Mouse (Mus musculus): ENCODE measurements around the gene Arhgap42. TPM values are rescaled to one million over a fixed set of nuclear protein-coding genes. Genes with fewer than 3 reads are reported as not detected.

The Arhgap42 gene
- polyA plus RNA-seq (2012), result 0.01 and 0.02 TPM in 2 replicates

DNA sequence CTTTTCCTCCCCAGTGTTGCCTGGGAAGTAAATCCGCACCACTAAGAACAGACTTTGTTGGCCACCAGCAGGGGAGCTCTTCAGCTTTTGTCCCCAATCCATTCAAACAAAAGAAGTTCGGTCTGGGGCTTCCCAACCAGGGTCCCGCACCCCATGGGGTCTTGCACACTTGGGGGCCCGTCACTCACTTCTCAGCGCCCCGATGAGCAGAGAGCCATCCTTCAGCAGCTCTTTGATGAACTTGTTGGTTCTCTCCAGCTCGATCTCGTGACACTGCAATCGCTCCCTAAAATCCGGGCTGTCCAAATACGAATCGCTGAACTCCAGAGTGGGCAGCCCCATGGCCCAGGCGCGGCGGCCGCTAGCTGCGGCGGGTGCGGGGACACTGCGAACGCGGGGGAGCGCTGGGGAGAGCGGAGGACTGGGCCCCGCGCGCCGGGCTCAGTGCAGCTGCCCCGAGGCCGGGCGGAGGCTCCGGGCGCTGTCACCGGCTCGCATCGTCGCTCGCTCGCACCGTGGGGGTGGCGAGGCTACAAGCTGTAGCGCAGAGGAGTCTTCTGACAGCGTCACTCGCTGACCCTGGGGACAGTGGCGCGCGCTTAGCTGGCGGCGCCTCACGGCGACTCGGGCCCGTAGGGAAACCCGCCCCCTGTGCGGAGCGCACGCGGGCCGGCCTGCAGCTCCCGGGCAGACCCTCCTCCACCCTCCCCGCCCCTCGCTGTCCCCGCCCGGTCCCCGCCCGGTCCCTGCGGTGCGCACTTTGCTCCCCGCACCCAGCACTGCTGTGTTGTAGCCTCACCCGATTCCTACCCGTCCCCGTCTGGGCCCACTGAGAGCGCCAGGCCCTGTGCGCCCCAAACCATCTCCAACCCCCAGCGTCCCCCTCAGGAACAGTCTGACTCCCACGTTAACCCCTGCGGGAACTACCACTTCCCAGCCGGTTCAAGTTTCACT is at the start of gene Arhgap42:
TSS of gene Arhgap42 (minus strand) at position 664 of the 954 bp plus-strand sequence.
- Histone ChIP-seq H3K9me3 (ENCODE audit: control insufficient read depth, low read length) (no peaks in the 10 kb centered on the region), H3K27me3 (ENCODE audit: control insufficient read depth) (peaks cover 13% of the 10 kb centered on the region), H3K4me1 (ENCODE audit: control insufficient read depth) (no peaks in the 10 kb centered on the region), H3K4me3 (replicated peaks) (peak within 1 kb of the TSS; percentile 57), H3K36me3 (ENCODE audit: control insufficient read depth) (no peaks in the 10 kb centered on the region)
- TF ChIP-seq GATA1 (IDR thresholded peaks at IDR 0.05; ENCODE audit: low read length) (no peak), TAL1 (IDR thresholded peaks at IDR 0.05; ENCODE audit: low read length) (no peak)

DNA sequence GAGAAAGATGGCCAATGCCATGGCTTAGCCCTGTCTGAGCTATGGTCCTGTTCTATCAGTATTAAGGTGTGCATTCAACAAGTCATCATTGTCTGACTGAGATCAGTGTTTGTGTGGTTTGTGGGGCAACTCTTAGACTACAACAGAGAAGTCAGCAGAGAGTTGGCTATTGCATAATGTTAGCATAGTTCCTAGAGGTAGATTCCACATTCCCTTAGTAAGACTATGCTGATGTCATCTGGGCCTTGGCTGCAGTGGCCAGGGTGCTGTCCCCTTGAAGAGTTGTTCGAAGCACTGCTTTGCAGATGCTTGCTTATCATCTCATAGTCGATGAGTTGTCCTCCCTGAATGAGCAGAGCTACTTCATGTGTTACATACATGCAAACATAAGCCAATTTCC is 49.2 kb upstream of the Arhgap42 start:
- Histone ChIP-seq H3K36me3 (ENCODE audit: control insufficient read depth) (no peaks in the 10 kb centered on the region), H3K9me3 (ENCODE audit: control insufficient read depth, low read length) (no peaks in the 10 kb centered on the region), H3K4me3 (replicated peaks) (no peak overlapping the region), H3K4me1 (ENCODE audit: control insufficient read depth) (no peaks in the 10 kb centered on the region), H3K27me3 (ENCODE audit: control insufficient read depth) (no peaks in the 10 kb centered on the region)
- TF ChIP-seq TAL1 (IDR thresholded peaks at IDR 0.05; ENCODE audit: low read length), result no peak
- no peak for TF ChIP-seq GATA1 (IDR thresholded peaks at IDR 0.05; ENCODE audit: low read length)

DNA sequence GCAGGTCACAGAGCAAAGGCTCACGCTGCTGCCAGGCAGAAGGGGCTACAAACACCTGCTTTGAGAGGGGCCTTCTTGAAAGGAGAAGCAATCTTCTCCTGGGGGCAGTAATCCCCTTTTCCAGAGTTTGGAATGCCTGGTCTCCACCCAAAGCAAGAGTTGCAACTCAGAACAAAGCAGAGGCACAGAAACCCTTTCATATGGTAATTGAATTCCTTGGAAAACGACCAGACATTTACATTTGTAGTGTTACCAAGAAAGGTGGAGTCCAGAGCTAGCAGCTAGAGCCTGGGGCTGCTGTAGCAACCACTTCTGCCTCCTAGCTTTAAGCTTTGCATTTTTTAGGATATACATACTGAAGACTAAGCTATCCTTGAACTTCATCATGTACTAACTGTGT is 30.4 kb upstream of the Arhgap42 start:
- no peaks in the 10 kb centered on the region for H3K9me3 ChIP-seq (ENCODE audit: control insufficient read depth, low read length)
- no peak overlapping the region for H3K4me3 ChIP-seq (replicated peaks)
- no peaks in the 10 kb centered on the region for H3K27me3 ChIP-seq (ENCODE audit: control insufficient read depth)
- TF ChIP-seq GATA1 (IDR thresholded peaks at IDR 0.05; ENCODE audit: low read length), result no peak
- no peak for TF ChIP-seq TAL1 (IDR thresholded peaks at IDR 0.05; ENCODE audit: low read length)
- H3K4me1 ChIP-seq (ENCODE audit: control insufficient read depth), result no peaks in the 10 kb centered on the region
- H3K36me3 ChIP-seq (ENCODE audit: control insufficient read depth), result no peaks in the 10 kb centered on the region

DNA sequence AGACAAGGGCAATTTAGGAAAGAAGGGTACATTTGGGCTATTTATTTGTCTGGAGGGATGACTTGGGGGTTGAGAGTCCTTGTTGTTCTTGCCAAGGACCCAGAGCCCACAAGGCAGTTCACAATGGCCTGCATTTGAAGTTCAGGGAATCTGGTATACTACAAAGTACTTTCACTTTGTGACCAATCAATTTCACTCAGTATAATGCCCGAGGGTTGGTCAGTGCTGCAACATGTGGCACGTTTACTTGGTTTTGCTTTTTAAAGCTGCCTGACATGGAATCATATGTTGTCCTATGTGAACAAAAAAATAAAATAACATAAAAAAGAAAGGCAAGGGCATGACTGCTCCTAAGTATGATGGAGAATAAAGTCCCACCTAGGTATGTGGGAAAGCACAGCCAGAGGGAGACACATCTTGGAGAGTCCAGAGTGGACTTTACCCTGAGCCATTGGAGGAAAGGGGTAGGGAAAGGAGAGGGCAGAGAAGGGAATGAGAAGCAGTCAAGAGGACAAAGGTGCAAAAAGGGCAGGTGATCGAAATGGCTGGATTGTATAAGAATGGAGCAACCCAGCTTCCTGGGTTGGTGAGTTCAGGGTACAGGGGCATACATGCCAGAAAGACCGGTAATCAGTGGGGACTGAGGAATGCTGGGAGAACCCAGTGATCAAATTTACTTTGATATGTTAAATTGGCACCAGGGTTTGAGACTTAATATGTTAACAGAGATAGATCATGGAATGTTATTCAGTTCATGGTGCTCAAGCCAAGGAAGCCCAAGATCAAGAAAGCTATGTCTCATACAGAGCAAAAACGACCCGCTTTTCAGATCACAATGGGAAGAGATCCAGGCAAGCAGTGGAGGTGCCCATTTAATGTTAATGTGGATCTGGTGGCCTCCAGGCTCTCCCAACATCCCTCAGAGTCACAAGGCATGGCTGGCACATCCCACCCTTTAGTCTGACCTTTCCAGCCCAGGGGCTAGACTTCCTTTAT is 29.0 kb upstream of the Arhgap42 start:
- no peak for TF ChIP-seq GATA1 (IDR thresholded peaks at IDR 0.05; ENCODE audit: low read length)
- no peaks in the 10 kb centered on the region for H3K9me3 ChIP-seq (ENCODE audit: control insufficient read depth, low read length)
- no peaks in the 10 kb centered on the region for H3K27me3 ChIP-seq (ENCODE audit: control insufficient read depth)
- H3K4me3 ChIP-seq (replicated peaks), result no peak overlapping the region
- no peaks in the 10 kb centered on the region for H3K4me1 ChIP-seq (ENCODE audit: control insufficient read depth)
- H3K36me3 ChIP-seq (ENCODE audit: control insufficient read depth), result no peaks in the 10 kb centered on the region

DNA sequence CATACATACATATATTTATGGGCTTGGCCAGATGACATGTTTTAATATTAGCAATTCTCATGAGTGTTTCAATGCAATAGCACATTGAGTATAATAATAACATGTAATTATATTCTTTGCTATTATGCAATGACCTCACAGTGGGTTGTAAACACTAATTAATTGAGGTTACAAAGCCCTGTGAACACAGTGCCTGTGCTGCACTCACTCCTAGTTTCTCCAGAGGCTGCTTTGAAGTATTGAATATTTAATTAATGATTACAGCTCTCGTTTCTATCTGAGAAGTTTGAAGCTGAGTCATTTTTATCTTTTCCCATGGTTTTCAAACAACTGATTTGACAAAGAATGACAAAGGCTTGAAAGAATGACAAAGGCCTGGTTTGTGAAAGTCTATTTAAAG is 24.6 kb upstream of the Arhgap42 start:
- no peak overlapping the region for H3K4me3 ChIP-seq (replicated peaks)
- H3K36me3 ChIP-seq (ENCODE audit: control insufficient read depth), result no peaks in the 10 kb centered on the region
- no peak for TF ChIP-seq TAL1 (IDR thresholded peaks at IDR 0.05; ENCODE audit: low read length)
- no peak for TF ChIP-seq GATA1 (IDR thresholded peaks at IDR 0.05; ENCODE audit: low read length)
- no peaks in the 10 kb centered on the region for H3K4me1 ChIP-seq (ENCODE audit: control insufficient read depth)
- no peaks in the 10 kb centered on the region for H3K9me3 ChIP-seq (ENCODE audit: control insufficient read depth, low read length)
- H3K27me3 ChIP-seq (ENCODE audit: control insufficient read depth), result no peaks in the 10 kb centered on the region

DNA sequence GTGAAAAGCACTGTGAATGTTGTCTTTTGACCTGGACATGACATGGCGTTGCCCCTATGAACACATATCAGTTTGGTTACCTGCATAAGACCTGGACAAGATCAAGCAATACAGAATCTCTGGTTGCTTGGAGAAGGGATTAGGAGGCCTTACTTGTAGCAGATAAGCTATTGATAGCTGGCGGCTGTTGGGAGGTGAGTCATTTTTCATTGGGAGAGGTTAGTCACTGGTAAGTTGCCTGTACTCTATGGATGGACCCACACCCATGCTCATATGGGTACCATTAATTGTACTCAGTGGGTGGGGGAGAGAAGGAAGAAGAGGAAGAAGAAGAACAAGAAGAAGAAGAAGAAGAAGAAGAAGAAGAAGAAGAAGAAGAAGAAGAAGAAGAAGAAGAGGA is 23.6 kb upstream of the Arhgap42 start:
- Histone ChIP-seq H3K27me3 (ENCODE audit: control insufficient read depth) (no peaks in the 10 kb centered on the region), H3K36me3 (ENCODE audit: control insufficient read depth) (no peaks in the 10 kb centered on the region), H3K4me1 (ENCODE audit: control insufficient read depth) (no peaks in the 10 kb centered on the region), H3K9me3 (ENCODE audit: control insufficient read depth, low read length) (no peaks in the 10 kb centered on the region), H3K4me3 (replicated peaks) (no peak overlapping the region)
- TF ChIP-seq GATA1 (IDR thresholded peaks at IDR 0.05; ENCODE audit: low read length) (no peak), TAL1 (IDR thresholded peaks at IDR 0.05; ENCODE audit: low read length) (no peak)

DNA sequence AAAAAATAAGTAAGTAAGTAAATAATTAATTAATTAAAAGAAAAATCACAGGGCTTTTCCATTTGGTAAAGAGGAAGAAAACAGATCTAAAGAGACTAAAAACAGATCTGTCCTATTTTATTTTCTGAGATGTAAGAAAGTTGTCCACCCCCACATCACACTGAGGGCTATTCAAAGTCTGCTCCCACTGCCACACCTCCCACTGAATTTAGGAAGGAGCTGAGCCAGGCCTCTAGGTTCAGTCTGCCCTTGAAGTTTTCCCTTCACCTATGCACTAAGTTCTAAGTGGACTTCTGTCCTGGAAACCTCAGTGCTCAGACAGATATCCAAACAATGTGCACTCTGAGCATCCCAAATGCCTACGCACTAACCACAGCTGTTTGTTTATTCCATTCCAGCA is 15.9 kb upstream of the Arhgap42 start:
- Histone ChIP-seq H3K9me3 (ENCODE audit: control insufficient read depth, low read length) (no peaks in the 10 kb centered on the region), H3K4me3 (replicated peaks) (no peak overlapping the region), H3K4me1 (ENCODE audit: control insufficient read depth) (no peaks in the 10 kb centered on the region), H3K27me3 (ENCODE audit: control insufficient read depth) (no peaks in the 10 kb centered on the region), H3K36me3 (ENCODE audit: control insufficient read depth) (no peaks in the 10 kb centered on the region)
- TF ChIP-seq GATA1 (IDR thresholded peaks at IDR 0.05; ENCODE audit: low read length), result no peak
- TF ChIP-seq TAL1 (IDR thresholded peaks at IDR 0.05; ENCODE audit: low read length), result no peak

DNA sequence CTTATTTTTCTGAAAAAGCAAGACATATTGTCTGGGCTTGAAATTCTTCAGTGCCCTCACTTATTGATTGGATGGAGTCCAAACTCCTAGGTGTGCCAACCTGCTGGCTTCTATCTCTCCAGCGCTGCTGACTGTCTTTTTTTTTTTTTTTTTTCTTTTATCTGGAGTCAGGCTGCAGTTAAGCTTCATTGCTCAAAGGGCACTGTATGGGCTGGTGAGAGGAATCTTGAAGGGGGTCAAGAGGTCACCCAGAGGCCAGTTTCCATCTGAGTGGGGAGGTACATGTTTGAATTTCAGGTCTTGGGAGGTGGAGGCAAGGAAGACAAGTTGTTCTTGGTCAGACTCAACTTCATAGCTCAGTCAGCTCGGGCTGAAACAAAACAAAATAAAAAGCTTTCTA is 9.6 kb upstream of the Arhgap42 start:
- H3K9me3 ChIP-seq (ENCODE audit: control insufficient read depth, low read length), result no peaks in the 10 kb centered on the region
- H3K4me1 ChIP-seq (ENCODE audit: control insufficient read depth), result no peaks in the 10 kb centered on the region
- no peak overlapping the region for H3K4me3 ChIP-seq (replicated peaks)
- no peak for TF ChIP-seq TAL1 (IDR thresholded peaks at IDR 0.05; ENCODE audit: low read length)
- no peak for TF ChIP-seq GATA1 (IDR thresholded peaks at IDR 0.05; ENCODE audit: low read length)
- no peaks in the 10 kb centered on the region for H3K36me3 ChIP-seq (ENCODE audit: control insufficient read depth)
- H3K27me3 ChIP-seq (ENCODE audit: control insufficient read depth), result no peaks in the 10 kb centered on the region

DNA sequence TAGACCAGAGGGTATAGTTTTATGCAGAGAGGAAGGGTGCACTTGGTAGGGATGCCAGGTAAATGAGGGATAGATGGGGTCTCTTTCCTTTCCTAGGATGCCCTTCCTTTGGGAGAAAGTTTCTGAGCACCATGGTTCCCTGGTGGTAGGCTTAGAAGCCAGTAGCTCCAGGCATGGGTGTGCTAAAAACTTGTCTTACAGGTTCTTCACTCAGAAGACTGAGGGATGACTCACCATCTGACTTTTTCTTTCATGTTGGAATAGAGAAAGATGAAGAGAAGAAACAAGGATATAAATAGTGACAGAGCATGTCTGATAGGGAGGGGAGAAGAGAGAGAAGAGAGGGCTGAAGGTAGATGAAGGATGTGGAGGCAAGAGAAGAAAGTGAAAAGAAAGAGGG is 7.1 kb upstream of the Arhgap42 start:
- H3K36me3 ChIP-seq (ENCODE audit: control insufficient read depth), result no peaks in the 10 kb centered on the region
- TF ChIP-seq TAL1 (IDR thresholded peaks at IDR 0.05; ENCODE audit: low read length) (no peak), GATA1 (IDR thresholded peaks at IDR 0.05; ENCODE audit: low read length) (no peak)

More for the DNA sequence above, 7.1 kb upstream of the Arhgap42 start:
- no peaks in the 10 kb centered on the region for H3K9me3 ChIP-seq (ENCODE audit: control insufficient read depth, low read length)
- no peak overlapping the region for H3K4me3 ChIP-seq (replicated peaks)
- H3K27me3 ChIP-seq (ENCODE audit: control insufficient read depth), result no peaks in the 10 kb centered on the region
- H3K4me1 ChIP-seq (ENCODE audit: control insufficient read depth), result no peaks in the 10 kb centered on the region
